Mouse (Mus musculus): ENCODE data around the gene Zbtb8os. TPM values are rescaled to one million over a fixed set of nuclear protein-coding genes. Genes with fewer than 3 reads are reported as not detected.
A peak's percentile ranks its signal among the peaks of the same experiment; 100 is the strongest.
"Not testable (repeated sequence)": the region's sequence is repeated elsewhere in the genome, so short reads cannot be mapped to it uniquely, and the experiment has no call there.

Gene Zbtb8os
- polyA plus RNA-seq, 1 experiment from 2014 or later, result 18.3 TPM

- peak overlapping the region; percentile 86 for H3K4me3 ChIP-seq (replicated peaks)
- H3K27ac ChIP-seq (replicated peaks), result peak overlapping the region; percentile 93
- H3K9me3 ChIP-seq (replicated peaks), result no peaks in the 10 kb centered on the region
- under 1% methylated on average over 58 of the region's 62 CpGs for WGBS
- H3K9ac ChIP-seq (replicated peaks), result peak overlapping the region; percentile 95
- ATAC-seq (ENCODE audit: low FRiP score), result no peak
- peaks cover 51% of the 10 kb centered on the region for H3K4me1 ChIP-seq
- H3K36me3 ChIP-seq, result peaks cover 7% of the 10 kb centered on the region; the same call in 1 of the 2 replicates
- peak overlapping the region; percentile 62 for H3K4me2 ChIP-seq
- no peaks in the 10 kb centered on the region for H3K27me3 ChIP-seq (replicated peaks)
Measured at GRCm38 (mm10) chr4:129334677-129335215, 749 bp upstream of the Zbtb8os start.

- 53% methylated on average over 14 of the region's 14 CpGs for WGBS
- Histone ChIP-seq H3K9me3 (replicated peaks) (no peaks in the 10 kb centered on the region), H3K4me3 (replicated peaks) (peak overlapping the region; percentile 86)
Measured at GRCm38 (mm10) chr4:129336291-129336690, 796 bp downstream of the Zbtb8os start.

GRCm38 (mm10) chr4:129339743-129340142 lies 4.2 kb downstream of the Zbtb8os start:
- Histone ChIP-seq H3K27me3 (replicated peaks) (no peaks in the 10 kb centered on the region), H3K36me3 (peaks cover 20% of the 10 kb centered on the region), H3K4me1 (peaks cover 16% of the 10 kb centered on the region), H3K9me3 (replicated peaks) (no peaks in the 10 kb centered on the region), H3K4me2 (no peak overlapping the region), H3K27ac (replicated peaks) (no peak overlapping the region), H3K9ac (replicated peaks) (no peak overlapping the region), H3K4me3 (replicated peaks) (no peak overlapping the region)
- ATAC-seq (ENCODE audit: low FRiP score), result no peak
- 100% methylated on average over 3 of the region's 3 CpGs for WGBS

More at GRCm38 (mm10) chr4:129336291-129336690, 796 bp downstream of the Zbtb8os start:
- no peak for ATAC-seq (ENCODE audit: low FRiP score)
- Histone ChIP-seq H3K27me3 (replicated peaks) (no peaks in the 10 kb centered on the region), H3K4me1 (peaks cover 42% of the 10 kb centered on the region), H3K27ac (replicated peaks) (peak overlapping the region; percentile 100), H3K36me3 (peaks cover 7% of the 10 kb centered on the region; the same call in 1 of the 2 replicates), H3K9ac (replicated peaks) (peak overlapping the region; percentile 51), H3K4me2 (peak overlapping the region; percentile 86)

GRCm38 (mm10) chr4:129341888-129342287 lies 6.4 kb downstream of the Zbtb8os start:
- 96% methylated on average over 1 of the region's 1 CpGs for WGBS
- no peak overlapping the region for H3K4me3 ChIP-seq (replicated peaks)
- H3K27me3 ChIP-seq (replicated peaks), result no peaks in the 10 kb centered on the region
- no peak overlapping the region for H3K27ac ChIP-seq (replicated peaks)
- no peaks in the 10 kb centered on the region for H3K9me3 ChIP-seq (replicated peaks)
- peaks cover 29% of the 10 kb centered on the region for H3K36me3 ChIP-seq
- no peak overlapping the region for H3K9ac ChIP-seq (replicated peaks)
- peaks cover 10% of the 10 kb centered on the region; the same call in 1 of the 2 replicates for H3K4me1 ChIP-seq
- H3K4me2 ChIP-seq, result no peak overlapping the region
- ATAC-seq (ENCODE audit: low FRiP score), result no peak

GRCm38 (mm10) chr4:129342705-129343104 lies 7.2 kb downstream of the Zbtb8os start:
- no peaks in the 10 kb centered on the region for H3K27me3 ChIP-seq (replicated peaks)
- H3K4me2 ChIP-seq, result no peak overlapping the region
- no peak overlapping the region for H3K27ac ChIP-seq (replicated peaks)
- WGBS, result 86% methylated on average over 2 of the region's 2 CpGs
- H3K9ac ChIP-seq (replicated peaks), result no peak overlapping the region
- H3K4me3 ChIP-seq (replicated peaks), result no peak overlapping the region
- no peak for ATAC-seq (ENCODE audit: low FRiP score)
- no peaks in the 10 kb centered on the region for H3K9me3 ChIP-seq (replicated peaks)
- H3K36me3 ChIP-seq, result peaks cover 30% of the 10 kb centered on the region
- peaks cover 2% of the 10 kb centered on the region; the same call in 1 of the 2 replicates for H3K4me1 ChIP-seq

- Histone ChIP-seq H3K36me3 (peaks cover 34% of the 10 kb centered on the region), H3K9ac (replicated peaks) (no peak overlapping the region), H3K4me1 (no peaks in the 10 kb centered on the region), H3K4me3 (replicated peaks) (no peak overlapping the region), H3K4me2 (no peak overlapping the region), H3K9me3 (replicated peaks) (no peaks in the 10 kb centered on the region), H3K27ac (replicated peaks) (no peak overlapping the region), H3K27me3 (replicated peaks) (no peaks in the 10 kb centered on the region)
- ATAC-seq (ENCODE audit: low FRiP score), result no peak
- 83% methylated on average over 15 of the region's 15 CpGs for WGBS
Measured at GRCm38 (mm10) chr4:129346481-129347154, 11.1 kb downstream of the Zbtb8os start.

- H3K27ac ChIP-seq (replicated peaks), result no peak overlapping the region
- H3K9me3 ChIP-seq (replicated peaks), result no peaks in the 10 kb centered on the region
- H3K9ac ChIP-seq (replicated peaks), result no peak overlapping the region
- peaks cover 36% of the 10 kb centered on the region for H3K36me3 ChIP-seq
- WGBS, result 16% methylated on average over 1 of the region's 1 CpGs
- H3K4me3 ChIP-seq (replicated peaks), result no peak overlapping the region
- no peaks in the 10 kb centered on the region for H3K4me1 ChIP-seq
- H3K4me2 ChIP-seq, result no peak overlapping the region
- ATAC-seq (ENCODE audit: low FRiP score), result peak; percentile 70; the same call in 1 of the 2 replicates
- no peaks in the 10 kb centered on the region for H3K27me3 ChIP-seq (replicated peaks)
Measured at GRCm38 (mm10) chr4:129350644-129351043, 15.1 kb downstream of the Zbtb8os start.

- Histone ChIP-seq H3K27ac (replicated peaks) (no peak overlapping the region), H3K9me3 (replicated peaks) (no peaks in the 10 kb centered on the region), H3K4me1 (no peaks in the 10 kb centered on the region), H3K4me3 (replicated peaks) (no peak overlapping the region), H3K36me3 (peaks cover 36% of the 10 kb centered on the region), H3K27me3 (replicated peaks) (no peaks in the 10 kb centered on the region), H3K9ac (replicated peaks) (no peak overlapping the region), H3K4me2 (no peak overlapping the region)
- ATAC-seq (ENCODE audit: low FRiP score), result no peak
- WGBS, result 83% methylated on average over 6 of the region's 6 CpGs
Measured at GRCm38 (mm10) chr4:129351111-129351510, 15.6 kb downstream of the Zbtb8os start.

- H3K9ac ChIP-seq (replicated peaks), result no peak overlapping the region
- H3K27ac ChIP-seq (replicated peaks), result no peak overlapping the region
- H3K4me2 ChIP-seq, result no peak overlapping the region
- H3K27me3 ChIP-seq (replicated peaks), result no peaks in the 10 kb centered on the region
- 89% methylated on average over 12 of the region's 12 CpGs for WGBS
- no peak overlapping the region for H3K4me3 ChIP-seq (replicated peaks)
- ATAC-seq (ENCODE audit: low FRiP score), result no peak
- no peaks in the 10 kb centered on the region for H3K4me1 ChIP-seq
- peaks cover 49% of the 10 kb centered on the region for H3K36me3 ChIP-seq
- no peaks in the 10 kb centered on the region for H3K9me3 ChIP-seq (replicated peaks)
Measured at GRCm38 (mm10) chr4:129353176-129353575, 17.7 kb downstream of the Zbtb8os start.

- 82% methylated on average over 15 of the region's 15 CpGs for WGBS
- Histone ChIP-seq H3K36me3 (peaks cover 51% of the 10 kb centered on the region), H3K4me2 (no peak overlapping the region), H3K27me3 (replicated peaks) (no peaks in the 10 kb centered on the region), H3K4me1 (no peaks in the 10 kb centered on the region), H3K4me3 (replicated peaks) (no peak overlapping the region), H3K9ac (replicated peaks) (no peak overlapping the region), H3K9me3 (replicated peaks) (no peaks in the 10 kb centered on the region), H3K27ac (replicated peaks) (no peak overlapping the region)
- ATAC-seq (ENCODE audit: low FRiP score), result no peak
Measured at GRCm38 (mm10) chr4:129354236-129354635, 18.7 kb downstream of the Zbtb8os start.

GRCm38 (mm10) chr4:129357613-129358163 lies 22.2 kb downstream of the Zbtb8os start:
- Histone ChIP-seq H3K27ac (replicated peaks) (no peak overlapping the region), H3K36me3 (peaks cover 52% of the 10 kb centered on the region), H3K4me1 (no peaks in the 10 kb centered on the region), H3K27me3 (replicated peaks) (no peaks in the 10 kb centered on the region), H3K9ac (replicated peaks) (no peak overlapping the region), H3K9me3 (replicated peaks) (no peaks in the 10 kb centered on the region), H3K4me2 (no peak overlapping the region), H3K4me3 (replicated peaks) (no peak overlapping the region)
- no peak for ATAC-seq (ENCODE audit: low FRiP score)
- 90% methylated on average over 15 of the region's 15 CpGs for WGBS

GRCm38 (mm10) chr4:129362238-129362637 lies 26.7 kb downstream of the Zbtb8os start:
- ATAC-seq (ENCODE audit: low FRiP score); H3K9me3 ChIP-seq (replicated peaks); H3K27me3 ChIP-seq (replicated peaks); H3K4me2 ChIP-seq; H3K4me1 ChIP-seq; H3K27ac ChIP-seq (replicated peaks); H3K4me3 ChIP-seq (replicated peaks); H3K9ac ChIP-seq (replicated peaks): not testable (repeated sequence)
- 93% methylated on average over 3 of the region's 3 CpGs for WGBS
- H3K36me3 ChIP-seq, result peaks cover 31% of the 10 kb centered on the region

All from neural tube, embryonic 15.5 days (tissue).